Mouse (Mus musculus): ENCODE measurements around the gene Vps13c.

Vps13c gene

DNA sequence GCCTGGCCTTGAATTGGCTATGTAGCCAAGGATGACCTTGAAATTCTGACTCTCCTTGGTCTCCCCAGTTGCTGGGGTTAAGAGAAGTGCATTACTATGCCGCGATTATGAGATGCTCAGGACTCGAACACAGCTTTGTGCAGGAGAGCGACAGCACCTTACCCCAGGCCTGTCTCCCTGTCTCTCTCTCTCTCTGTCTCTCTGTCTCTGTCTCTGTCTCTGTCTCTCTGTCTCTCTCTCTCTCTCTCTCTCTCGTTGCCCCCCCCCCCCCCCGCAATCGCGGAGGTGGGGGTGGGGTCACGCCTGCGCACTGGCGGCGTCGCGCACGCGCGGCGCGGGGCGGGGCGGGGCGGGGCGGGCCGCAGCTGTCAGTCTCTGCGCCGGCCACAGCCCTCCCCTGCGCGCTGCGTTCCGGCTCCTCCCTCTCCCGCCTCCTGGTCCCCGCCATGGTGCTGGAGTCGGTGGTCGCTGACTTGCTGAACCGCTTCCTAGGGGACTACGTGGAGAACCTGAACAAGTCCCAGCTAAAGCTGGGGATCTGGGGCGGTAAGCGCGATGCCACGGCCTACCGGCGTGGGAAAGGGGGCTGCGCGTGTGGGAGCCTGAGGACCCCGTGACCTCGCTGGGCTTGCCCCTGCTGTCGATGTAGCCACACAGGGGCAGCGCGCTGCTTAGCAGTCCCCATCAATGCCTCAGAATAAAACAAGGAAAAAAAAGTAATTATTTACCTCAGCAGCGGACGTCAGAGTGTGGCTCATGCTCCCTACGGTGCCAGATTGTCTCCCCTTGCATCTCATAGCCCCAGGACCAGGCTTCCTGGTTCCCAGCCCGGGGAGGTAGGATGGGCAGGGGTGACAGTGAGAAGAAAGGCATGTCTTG is at the start of gene Vps13c:
Gene Vps13c (plus strand): TSS at position 416 of the 879 bp plus-strand sequence.
- no peak for DNase-seq (ENCODE audit: low read depth, low spot score)

DNA sequence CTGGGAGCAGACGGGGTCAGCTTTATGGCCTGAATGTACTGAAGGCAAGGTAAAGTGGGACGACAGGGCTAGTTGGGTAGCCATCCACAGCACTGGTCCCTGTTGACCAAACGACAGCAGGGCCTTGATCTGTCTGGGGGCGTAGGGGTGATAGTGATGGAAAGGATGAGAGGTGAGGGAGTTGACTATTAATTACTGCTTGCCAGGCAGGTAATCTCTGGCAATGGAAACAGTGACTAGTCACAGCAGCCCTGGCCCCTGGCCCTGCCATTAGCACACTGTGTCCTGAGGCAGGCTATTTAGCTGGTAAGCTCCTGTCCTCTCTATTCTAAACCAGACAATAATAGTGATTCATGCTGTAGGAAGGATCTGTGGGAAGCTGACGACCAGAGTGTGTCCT is 47.8 kb upstream of the Vps13c start:
- no peak for DNase-seq (ENCODE audit: low read depth, low spot score)

DNA sequence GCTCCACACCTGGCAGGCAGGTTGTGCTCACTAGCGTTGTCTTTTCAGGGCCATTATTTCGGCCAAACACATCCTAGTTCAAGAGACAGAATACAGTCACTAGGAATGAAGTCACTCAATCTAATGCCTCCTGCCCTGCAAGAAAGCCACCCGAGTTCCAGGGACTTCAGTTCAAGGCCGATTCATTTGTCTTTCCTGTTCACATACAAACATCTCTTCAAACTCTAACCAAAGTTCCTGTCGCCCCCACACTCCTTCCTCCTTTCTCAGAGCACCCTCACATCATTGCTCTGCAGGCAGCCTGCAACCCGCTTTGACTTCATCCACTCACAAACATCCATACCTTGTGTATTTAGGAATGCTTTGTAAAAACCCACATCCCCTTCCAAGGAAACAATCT is 46.7 kb upstream of the Vps13c start:
- no peak for DNase-seq (ENCODE audit: low read depth, low spot score)

DNA sequence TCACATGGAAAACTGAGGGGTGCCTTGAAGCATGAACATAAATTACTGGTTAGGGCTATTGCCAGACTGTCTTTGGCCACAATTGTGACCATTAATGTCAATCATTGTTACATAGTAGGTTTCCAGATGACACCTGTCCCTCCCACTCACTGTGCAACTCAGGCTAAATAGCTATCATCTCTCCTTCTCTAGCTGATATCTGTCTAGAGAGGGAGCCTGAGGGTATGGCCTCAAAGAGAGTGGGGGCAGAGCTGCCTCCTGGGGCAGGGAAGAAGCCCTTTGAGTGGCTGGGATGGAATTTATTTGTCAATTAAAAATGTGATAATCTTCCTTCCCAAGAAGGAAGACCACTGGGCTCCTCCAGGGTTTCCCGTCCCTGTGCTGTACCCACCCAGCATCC is 46.0 kb upstream of the Vps13c start:
- no peak for DNase-seq (ENCODE audit: low read depth, low spot score)

DNA sequence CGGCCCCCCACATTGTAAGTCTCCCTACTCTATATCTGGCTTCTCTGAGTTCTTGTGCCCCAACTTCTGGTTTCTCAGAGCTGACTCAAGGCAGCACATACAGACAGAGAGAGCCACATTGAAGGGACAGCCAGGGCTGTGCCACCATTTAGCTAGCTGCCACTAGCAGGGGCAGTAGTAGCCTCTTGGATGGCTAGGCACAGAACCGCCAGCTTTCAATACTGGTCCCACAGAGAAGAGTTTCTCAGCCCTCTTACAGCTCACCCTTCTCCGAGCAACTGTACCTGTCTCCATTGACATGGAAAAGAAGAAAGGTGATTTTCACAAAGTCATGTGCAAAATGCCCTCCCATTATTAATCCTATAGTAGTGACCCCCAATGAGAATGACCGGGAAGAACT is 45.5 kb upstream of the Vps13c start:
- no peak for DNase-seq (ENCODE audit: low read depth, low spot score)

DNA sequence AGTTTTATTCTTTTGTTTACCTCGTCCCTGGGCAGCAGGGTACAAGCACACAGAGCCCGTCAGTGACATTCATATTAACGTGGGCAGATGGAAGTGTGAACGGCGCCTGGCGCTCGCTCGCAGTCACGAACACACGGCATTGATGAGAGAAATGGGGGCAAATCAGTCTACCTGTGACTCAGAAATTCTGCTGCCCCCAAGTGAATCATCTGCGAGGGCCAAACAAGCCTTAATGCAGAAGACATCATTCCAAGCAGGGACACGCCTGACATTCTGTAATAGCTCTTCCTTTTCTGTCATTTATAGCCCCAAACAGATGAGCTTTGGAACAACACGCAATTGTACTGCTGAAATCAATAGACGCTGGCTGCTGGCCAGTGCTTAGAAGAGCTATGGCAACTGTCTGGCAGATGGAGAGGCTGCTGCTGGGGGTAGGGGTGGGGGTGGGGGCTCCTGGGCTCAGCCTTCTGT is 45.0 kb upstream of the Vps13c start:
- DNase-seq (ENCODE audit: low read depth, low spot score) = no peak

DNA sequence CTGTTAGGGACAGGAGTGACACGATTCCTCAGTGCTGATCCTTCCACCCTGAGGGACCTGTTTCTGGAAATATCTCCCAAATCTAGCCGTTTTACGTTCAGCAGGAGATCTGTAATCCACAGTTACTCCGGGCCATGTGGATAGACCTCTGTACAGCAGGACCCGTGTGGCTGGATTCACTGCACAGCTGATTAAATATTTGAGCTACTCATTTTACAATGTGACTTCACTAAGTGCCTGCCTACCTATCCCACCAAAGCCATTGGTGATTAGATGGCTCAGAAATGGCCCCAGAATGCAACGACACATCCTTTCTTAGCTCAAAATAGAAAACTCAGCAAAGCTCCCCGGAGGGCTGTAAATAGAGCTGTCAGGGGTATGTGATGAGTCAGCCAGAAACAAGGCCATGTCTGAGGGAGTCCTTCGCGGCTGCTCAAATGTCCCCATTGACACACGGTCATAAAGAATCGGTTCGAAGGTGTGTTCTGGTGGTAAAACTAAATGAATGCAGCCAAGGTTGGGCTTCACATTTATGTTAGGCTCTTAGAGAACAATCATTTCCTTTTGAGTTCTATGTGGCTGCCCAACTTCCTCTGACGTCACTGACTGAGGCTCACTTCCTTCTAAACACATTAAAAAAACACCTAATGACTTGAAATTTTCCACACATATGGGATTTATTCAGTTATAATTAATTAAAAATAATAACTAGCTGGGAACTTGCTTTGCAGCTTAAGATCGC is 40.9 kb upstream of the Vps13c start:
- no peak for DNase-seq (ENCODE audit: low read depth, low spot score)

DNA sequence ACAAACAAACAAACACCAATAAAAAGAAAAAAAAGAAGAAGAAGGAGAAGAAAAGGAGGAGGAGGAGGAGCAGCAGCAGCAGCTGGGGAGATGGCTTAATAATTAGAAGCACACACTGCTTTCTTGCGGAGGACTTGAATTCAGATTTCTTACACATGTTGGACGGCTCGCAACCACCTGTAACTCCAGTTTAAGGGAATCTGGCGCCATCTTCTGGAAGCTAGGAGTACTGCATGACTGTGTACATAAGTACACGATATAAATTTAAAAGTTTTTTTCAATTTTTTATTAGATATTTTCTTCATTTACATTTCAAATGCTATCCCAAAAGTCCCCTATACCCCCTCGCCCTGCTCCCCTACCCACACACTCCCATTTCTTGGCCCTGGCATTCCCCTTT is 38.0 kb upstream of the Vps13c start:
- DNase-seq (ENCODE audit: low read depth, low spot score) = peak; percentile 26

DNA sequence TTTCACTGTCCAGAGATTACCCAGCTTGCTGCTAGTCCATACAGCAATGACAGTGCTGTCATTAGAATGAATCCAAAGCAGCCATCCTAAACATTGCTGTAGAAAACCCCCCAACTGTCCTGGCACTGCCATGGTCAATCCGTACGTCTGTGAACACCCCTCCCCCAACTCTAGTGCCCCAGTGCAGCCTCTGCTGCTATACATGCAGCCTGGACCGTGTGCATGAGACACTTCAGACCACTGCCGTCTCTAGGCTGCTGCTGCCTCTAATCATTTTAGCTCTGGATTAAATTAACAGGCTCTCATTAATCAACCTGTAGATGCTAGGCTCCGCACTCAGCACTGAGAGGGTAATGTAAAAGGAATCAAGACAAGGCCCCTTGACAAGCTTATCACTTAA is 33.2 kb upstream of the Vps13c start:
- no peak for DNase-seq (ENCODE audit: low read depth, low spot score)

DNA sequence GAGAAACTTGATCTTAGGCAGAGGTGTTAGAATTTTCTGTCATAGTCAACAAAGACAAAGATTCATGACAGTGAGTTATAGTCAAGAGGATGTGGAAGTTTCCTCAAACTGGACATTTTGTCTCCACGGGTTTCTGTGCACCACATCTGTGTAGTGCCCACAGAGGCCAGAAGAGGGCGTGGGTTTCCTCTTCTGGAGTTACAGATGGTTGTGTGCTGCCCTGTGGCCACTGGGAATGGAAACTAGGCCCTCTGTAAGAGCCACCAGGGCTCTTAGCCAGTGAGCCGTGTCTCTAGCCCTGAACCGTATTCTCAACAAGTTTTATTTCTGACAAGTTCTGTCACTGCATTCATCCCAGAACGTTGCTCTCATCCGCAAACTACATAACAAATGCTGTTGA is 29.7 kb upstream of the Vps13c start:
- DNase-seq (ENCODE audit: low read depth, low spot score) = no peak

DNA sequence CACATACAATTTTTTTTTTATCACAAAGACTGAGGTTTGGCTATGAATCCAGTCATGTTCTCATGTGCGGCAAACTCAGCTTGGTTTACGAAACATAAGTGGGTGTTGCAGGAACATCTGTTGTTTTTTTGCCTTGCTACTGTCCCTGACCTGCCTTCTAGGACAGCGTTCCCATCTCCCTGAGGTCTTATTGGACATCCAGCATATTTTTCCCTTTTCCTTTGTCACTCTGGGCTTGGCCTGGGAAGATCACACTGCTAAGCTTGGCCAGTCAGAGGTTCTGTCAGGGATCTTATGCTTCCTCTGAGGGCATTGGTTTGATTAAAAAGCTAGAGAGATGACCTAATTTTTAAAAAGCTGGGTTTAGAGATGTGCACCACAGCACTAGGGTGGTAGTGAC is 29.1 kb upstream of the Vps13c start:
- DNase-seq (ENCODE audit: low read depth, low spot score) = no peak

DNA sequence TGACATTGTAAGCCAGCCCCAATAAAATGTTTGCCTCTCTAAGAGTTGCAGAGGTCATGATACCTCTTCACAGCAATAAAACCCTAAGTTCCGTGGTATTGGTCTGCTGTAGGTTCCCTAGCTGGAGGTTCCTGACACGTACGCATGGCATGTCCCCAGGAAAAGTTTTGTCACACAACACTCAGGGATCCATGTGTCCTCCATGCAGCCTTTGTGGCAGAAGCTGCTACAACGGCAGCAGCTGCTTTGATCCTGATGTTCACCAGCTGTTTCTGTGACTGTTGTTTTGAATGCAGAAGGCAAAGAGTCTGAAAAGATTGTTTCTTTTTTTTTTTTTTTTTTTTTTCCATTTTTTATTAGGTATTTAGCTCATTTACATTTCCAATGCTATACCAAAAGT is 27.0 kb upstream of the Vps13c start:
- DNase-seq (ENCODE audit: low read depth, low spot score) = no peak

DNA sequence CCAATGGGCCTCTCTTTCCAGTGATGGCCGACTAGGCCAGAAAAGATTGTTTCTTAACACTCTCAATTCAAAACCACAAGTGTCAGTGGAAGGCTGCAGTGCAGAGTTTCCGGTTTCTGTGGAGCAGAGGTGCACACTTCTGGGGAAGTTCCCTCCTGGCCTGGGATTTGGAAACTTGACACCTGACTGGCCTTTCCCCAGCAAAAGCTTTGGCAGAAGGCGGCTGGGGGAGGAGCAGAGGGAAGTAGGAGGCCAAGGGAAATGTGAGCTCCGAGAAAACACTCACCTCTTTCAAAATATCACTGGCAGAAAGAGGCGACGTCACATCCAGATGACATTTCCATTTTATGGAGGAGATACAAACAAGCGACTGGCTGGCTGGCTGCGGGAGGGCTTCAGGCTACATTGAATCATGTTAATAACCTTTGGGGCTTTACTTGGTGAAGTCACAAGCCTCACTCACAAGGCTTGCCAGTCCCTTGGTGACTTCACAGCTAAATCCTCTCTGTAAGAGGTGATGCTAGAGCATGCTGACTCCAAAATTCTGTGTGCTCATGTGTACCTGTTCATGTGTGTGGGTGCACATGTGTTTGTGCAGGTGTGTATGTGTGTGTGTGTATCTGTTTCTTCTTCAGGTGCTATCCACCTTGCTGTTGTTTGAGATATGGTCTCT is 26.4 kb upstream of the Vps13c start:
- no peak for DNase-seq (ENCODE audit: low read depth, low spot score)

DNA sequence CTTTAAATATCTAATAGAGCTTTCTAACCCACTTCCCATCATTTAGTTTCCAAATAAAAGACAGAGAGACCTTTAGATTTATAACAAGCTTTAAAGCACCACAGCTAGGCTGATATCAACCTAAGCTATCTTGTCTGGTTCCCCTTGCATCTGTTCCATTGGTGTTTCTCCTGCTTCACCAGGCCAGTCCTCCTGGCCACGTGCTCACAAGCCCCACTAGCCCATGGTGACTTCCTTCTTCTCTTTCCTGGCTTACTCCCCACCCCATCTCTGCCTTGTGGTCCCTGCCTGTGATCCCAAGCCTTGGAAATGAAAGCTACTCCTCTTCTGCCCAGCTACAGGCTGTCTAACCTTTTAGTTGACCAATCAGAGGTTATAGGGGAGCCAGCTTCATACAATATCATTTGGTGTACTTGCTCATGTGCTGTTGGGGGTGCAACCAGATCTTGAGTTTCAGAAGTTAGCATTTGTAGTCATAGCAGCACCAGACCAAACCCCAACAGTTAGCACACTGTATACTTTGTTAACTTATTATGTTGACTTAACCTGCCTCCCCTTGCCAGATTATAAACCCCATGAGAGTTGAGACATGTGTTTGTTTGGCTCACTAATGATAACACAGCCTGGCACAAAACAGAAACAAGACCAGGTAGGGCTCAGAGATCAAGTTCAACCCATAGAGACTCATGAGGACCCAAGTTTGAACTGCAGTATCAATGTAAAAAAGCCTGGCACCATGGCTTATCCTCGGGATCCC is 23.8 kb upstream of the Vps13c start:
- DNase-seq (ENCODE audit: low read depth, low spot score) = no peak

DNA sequence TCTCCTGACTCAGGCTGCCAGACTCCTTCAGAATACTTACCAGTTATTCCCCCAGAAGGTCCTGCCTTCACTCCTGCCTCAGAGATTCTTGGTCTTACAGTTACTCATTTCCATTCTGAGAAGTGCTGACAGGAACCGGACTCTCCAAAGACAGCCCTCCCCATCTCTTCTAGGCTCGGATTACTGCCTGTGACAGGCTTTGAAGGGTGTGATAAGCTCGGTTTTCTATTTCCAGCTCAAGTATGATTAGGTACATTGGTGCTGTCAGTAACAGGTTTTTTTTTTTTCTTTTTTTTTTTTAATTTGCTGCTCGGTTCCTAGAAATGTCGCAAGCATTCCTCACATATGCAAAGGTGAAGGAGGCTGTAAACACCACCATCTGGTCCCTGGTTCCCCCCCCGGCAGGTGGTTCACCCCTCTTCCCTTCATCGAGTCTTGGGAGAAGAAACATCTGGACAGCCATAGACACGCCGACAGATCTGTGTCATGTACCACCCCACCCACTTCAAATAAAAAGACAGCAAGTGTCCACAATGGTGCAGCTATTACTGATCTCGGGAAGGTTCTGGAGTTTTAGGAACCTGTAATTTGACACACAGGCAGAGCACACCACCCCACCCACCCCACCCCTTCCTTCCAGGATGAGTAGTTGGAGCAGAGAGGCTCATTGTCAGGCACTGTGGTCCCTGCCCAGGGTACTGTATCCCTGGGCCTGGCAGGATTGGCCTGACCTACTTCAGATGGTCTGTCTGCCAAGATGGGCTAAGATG is 22.1 kb upstream of the Vps13c start:
- no peak for DNase-seq (ENCODE audit: low read depth, low spot score)

DNA sequence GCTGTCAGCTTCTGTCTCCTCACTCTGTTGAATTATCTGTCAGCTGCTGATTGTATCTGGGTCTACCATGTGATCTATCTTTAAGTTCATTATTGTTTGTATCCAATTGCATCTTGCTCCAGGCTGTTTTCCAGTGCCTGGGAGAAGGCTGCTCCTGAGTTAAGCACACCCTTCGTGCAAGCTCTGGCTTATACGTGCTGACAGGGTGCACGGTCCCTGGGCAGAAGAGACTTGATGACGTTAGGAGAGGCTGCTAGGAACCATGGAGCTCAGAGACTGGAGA is 21.6 kb upstream of the Vps13c start:
- DNase-seq (ENCODE audit: low read depth, low spot score) = no peak

DNA sequence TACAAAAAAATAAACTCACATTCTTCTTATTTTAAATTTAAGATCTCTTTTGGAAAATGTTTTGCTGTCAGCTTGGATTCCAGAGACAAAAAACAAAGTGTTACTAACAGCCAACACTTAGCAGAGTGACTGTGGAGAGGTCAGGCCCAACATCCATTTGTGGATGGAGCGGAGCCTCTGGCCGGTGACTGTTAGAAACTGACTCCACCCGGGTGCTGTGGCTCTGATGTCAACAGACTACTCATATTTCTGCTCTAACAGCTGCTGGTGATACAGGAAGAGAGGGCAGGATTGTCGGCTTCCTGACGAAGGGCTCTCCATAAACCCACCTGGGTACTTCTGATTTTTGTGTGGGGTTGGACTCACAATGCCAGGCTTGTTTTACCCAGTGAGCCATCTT is 17.1 kb upstream of the Vps13c start:
- no peak for DNase-seq (ENCODE audit: low read depth, low spot score)

DNA sequence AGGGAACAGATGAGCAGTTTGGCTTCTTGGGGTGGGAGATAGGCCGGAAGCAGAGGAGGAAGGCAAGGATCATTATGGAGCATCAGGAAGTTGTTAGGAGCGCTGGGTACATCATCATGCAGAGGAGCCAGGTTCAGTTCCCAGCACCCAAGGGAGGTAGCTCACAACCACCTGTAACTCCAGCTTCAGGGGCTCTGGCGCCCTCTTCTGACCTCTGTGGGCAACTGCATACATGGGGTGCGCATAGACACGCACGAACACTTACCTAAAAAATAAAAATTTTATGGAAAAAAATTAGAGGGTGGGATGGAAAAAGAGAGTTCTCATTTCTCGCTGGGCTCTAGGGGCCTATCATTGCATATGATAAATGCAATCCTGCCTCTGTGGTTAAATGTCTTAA is 14.7 kb upstream of the Vps13c start:
- no peak for DNase-seq (ENCODE audit: low read depth, low spot score)

DNA sequence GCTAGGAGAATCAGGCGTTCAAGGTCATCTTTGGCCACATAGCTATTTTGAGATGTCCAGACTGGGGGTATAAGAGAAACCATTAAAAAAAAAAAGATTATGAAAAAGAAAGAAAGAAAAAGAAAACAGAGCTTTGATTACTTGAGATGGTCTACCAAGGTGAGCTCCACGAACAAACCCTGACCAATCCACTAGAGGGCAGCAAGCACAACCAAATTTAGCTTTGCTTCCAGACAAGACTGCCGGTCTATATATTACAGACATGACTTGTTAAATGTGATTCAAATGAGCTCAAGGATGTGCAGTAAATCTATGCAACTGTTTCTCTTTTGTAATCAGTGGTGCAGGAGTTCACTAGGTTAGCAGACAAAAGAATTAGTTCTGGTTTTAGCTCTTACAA is 12.0 kb upstream of the Vps13c start:
- DNase-seq (ENCODE audit: low read depth, low spot score) = no peak

DNA sequence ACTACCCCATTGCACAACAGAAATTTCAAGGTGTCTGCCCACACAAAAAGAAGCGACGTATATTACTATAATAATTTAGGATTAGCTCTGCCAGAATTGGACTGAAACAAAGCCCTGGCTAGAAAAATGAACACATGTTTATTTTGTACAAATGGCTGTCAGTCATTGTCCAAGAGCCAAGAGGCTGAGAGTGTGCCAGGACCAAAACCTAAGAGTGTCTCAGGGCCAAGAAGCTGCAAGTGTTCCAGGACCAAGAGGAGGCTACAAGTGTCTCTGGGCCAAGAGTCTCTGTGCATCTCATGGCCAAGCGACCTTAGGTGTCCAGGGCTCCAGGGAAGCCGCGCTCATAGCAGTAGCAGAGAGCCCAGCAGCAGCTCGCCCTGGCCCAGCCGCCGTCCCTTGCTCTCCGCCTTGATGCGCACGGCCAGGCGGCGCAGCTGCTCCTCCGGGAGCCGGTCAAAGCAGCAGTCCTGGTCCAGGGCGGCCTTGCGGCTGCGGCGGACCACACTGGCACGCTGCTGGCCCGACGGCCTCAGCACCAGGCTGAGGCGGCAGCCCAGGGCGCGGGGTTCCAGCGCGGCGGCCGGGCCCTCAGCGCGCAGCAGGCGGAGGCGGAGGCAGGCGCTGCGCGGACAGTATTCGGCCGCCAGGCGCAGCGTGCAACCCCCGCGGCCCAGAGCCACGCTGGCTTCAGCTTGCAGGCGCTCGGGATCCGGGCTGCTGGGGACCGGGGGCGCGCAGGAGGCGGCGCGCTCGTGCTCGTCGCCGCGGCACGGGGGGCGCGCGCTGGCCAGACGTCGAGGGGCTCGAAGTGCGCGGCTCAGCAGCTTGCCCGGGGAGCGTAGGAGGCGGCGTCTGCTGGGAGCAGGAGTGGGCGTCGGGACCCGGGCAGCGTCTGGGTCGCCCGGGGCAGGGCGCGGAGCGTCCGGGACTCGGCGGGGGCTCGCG is 9.5 kb upstream of the Vps13c start:
- DNase-seq (ENCODE audit: low read depth, low spot score) = no peak

All from WW6 (cell line).